Mouse (Mus musculus) ES-E14 (cell line): Measurements from ENCODE around the gene Hmox2. TPM values are rescaled to one million over a fixed set of nuclear protein-coding genes. Genes with fewer than 3 reads are reported as not detected.

ENCODE experiments used
- DNase-seq: peaks from one replicate; pipeline ENCODE4 v3.0.0-alpha.2; 2013; ENCODE audit warnings: low read depth, low spot score
- H3K27ac ChIP-seq: 2 replicates; pipeline ENCODE4 v1.5.1; 2012; ENCODE audit warnings: low read depth, mild to moderate bottlenecking, low read length, moderate library complexity, mixed read lengths; ENCODE audit not compliant: poor library complexity, insufficient read depth, severe bottlenecking
- H3K36me3 ChIP-seq: 2 replicates; pipeline ENCODE4 v1.6.1; 2012; ENCODE audit warnings: mild to moderate bottlenecking, low read length, moderate library complexity, mixed read lengths; ENCODE audit not compliant: control insufficient read depth, poor library complexity, insufficient read depth, severe bottlenecking
- H3K4me1 ChIP-seq, 2 experiments: fragments of 150-350 bp in 1 of 2; sonication (generic) in 1 of 2; 2 replicates each; pipeline ENCODE4 v1.6.1; 2012; ENCODE audit warnings: low read length in 2 of 2, mild to moderate bottlenecking in 1 of 2, mixed read lengths in 1 of 2; ENCODE audit not compliant: control insufficient read depth in 2 of 2, insufficient read depth in 2 of 2, poor library complexity in 1 of 2
- H3K4me3 ChIP-seq, 2 experiments: fragments of 150-350 bp in 1 of 2; sonication (generic) in 1 of 2; 2 replicates each; pipeline ENCODE4 v1.5.1; 2012; ENCODE audit warnings: low read length in 2 of 2, low read depth in 1 of 2, mild to moderate bottlenecking in 1 of 2, mixed read lengths in 1 of 2; ENCODE audit not compliant: insufficient read depth in 1 of 2, poor library complexity in 1 of 2, severe bottlenecking in 1 of 2
- H3K9ac ChIP-seq: 2 replicates; pipeline ENCODE4 v1.6.1; 2012; ENCODE audit warnings: low read depth, mild to moderate bottlenecking, low read length, mixed read lengths; ENCODE audit not compliant: poor library complexity, insufficient read depth, severe bottlenecking
- H3K9me3 ChIP-seq: fragments of 150-350 bp; sonication (generic); 2 replicates; pipeline ENCODE4 v1.6.1; 2012; ENCODE audit warnings: low read depth, mild to moderate bottlenecking, low read length; ENCODE audit not compliant: control insufficient read depth, insufficient read depth
- CHD2 ChIP-seq: IDR thresholded peaks from 2 replicates; pipeline ENCODE4 v1.6.1; 2014; ENCODE audit warnings: mild to moderate bottlenecking, low read depth, low read length, inconsistent platforms
- HCFC1 ChIP-seq: IDR thresholded peaks from 2 replicates; pipeline ENCODE4 v1.6.1; 2012; ENCODE audit warnings: low read length, inconsistent platforms, borderline replicate concordance; ENCODE audit not compliant: insufficient read depth
- MAFK ChIP-seq: IDR thresholded peaks from 2 replicates; pipeline ENCODE4 v1.6.1; 2014; ENCODE audit warnings: mild to moderate bottlenecking, low read depth, low read length, inconsistent platforms; ENCODE audit not compliant: insufficient read depth
- ZC3H11A ChIP-seq: IDR thresholded peaks from 2 replicates; pipeline ENCODE4 v1.6.1; 2012; ENCODE audit warnings: low read depth, mild to moderate bottlenecking, inconsistent platforms, low read length, borderline replicate concordance
- ZNF384 ChIP-seq: IDR thresholded peaks from 2 replicates; pipeline ENCODE4 v1.6.1; 2012; ENCODE audit warnings: low read depth, low read length, inconsistent platforms
- in situ Hi-C, 2 experiments: fragments of 600-800 bp; cut with MboI; formaldehyde crosslinking; loops; one replicate each; pipeline ENCODE4 v1.15.1; 2025; ENCODE audit warnings: low sequenced_read_pairs in 2 of 2, inconsistent platforms in 1 of 2; ENCODE audit not compliant: unreplicated experiment in 2 of 2
- total RNA-seq: library from RNA; depleted of rRNA; stranded (reverse); fragments of 300-350 nt; gene quantifications from 2 replicates; pipeline ENCODE4 v1.2.3, GENCODE M21; 2012

Hmox2 gene
- total RNA-seq, 1 experiment, result 36.1 TPM

GRCm38 (mm10) chr16:4777905-4778609 lies 51.9 kb downstream of the Hmox2 start:
- Histone ChIP-seq H3K27ac (peak overlapping the region; percentile 15; the same call in 1 of the 2 replicates), H3K9me3 (no peaks in the 10 kb centered on the region), H3K9ac (no peak overlapping the region), H3K4me1 (peaks cover 0 to 12% of the 10 kb centered on the region in 2 experiments; a peak in 1 of 4 replicates), H3K36me3 (no peaks in the 10 kb centered on the region), H3K4me3 (no peak overlapping the region)
- DNase-seq, result no peak
- in situ Hi-C loops, result no loop called here
- TF ChIP-seq CHD2 (no peak), MAFK (peak; percentile 48; the same call in 1 of the 2 replicates), ZNF384 (no peak)

- Histone ChIP-seq H3K4me3 (no peak overlapping the region), H3K27ac (no peak overlapping the region), H3K36me3 (no peaks in the 10 kb centered on the region), H3K9me3 (no peaks in the 10 kb centered on the region), H3K4me1 (peaks cover 0 to 12% of the 10 kb centered on the region in 2 experiments; a peak in 1 of 4 replicates), H3K9ac (no peak overlapping the region)
- TF ChIP-seq ZC3H11A (no peak), ZNF384 (no peak), CHD2 (no peak), HCFC1 (no peak), MAFK (no peak)
- DNase-seq, result no peak
- in situ Hi-C loops, result no loop called here
These were observed 52.8 kb downstream of the Hmox2 start for GRCm38 (mm10) chr16:4778940-4779339.

GRCm38 (mm10) chr16:4781524-4782196 lies 55.5 kb downstream of the Hmox2 start:
- Histone ChIP-seq H3K9me3 (no peaks in the 10 kb centered on the region), H3K27ac (no peak overlapping the region), H3K9ac (no peak overlapping the region), H3K4me1 (peaks cover 0 to 11% of the 10 kb centered on the region in 2 experiments; a peak in 1 of 4 replicates), H3K4me3 (no peak overlapping the region), H3K36me3 (no peaks in the 10 kb centered on the region)
- TF ChIP-seq ZC3H11A (no peak), CHD2 (no peak), HCFC1 (no peak), ZNF384 (no peak), MAFK (no peak)
- in situ Hi-C loops, result no loop called here
- no peak for DNase-seq

GRCm38 (mm10) chr16:4782515-4782914 lies 56.4 kb downstream of the Hmox2 start:
- Histone ChIP-seq H3K9ac (no peak overlapping the region), H3K9me3 (no peaks in the 10 kb centered on the region), H3K36me3 (no peaks in the 10 kb centered on the region), H3K4me1 (peaks cover 0 to 7% of the 10 kb centered on the region in 2 experiments; a peak in 2 of 4 replicates), H3K4me3 (no peak overlapping the region), H3K27ac (no peak overlapping the region)
- in situ Hi-C loops, result no loop called here
- no peak for TF ChIP-seq ZNF384
- TF ChIP-seq CHD2, result no peak
- no peak for TF ChIP-seq MAFK
- no peak for TF ChIP-seq ZC3H11A
- no peak for TF ChIP-seq HCFC1
- DNase-seq, result no peak
